ENCODE assay signal across 19 mouse cellular contexts in genomic region chr9:114601096-114601495, GRCm38 (mm10). TPM values are rescaled to one million over a fixed set of nuclear protein-coding genes. Genes with fewer than 3 reads are reported as not detected.
"Had no signal": no experiment of that assay in that cellular context is flagged by ENCODE, and none has a peak within 500 bp of the region (broad histone marks: within the 10 kb centered on the region; RNA-seq: fewer than 3 reads in every experiment).

No protein-coding gene starts in this region.

- ATAC-seq: midbrain, embryonic 16.5 days had no signal

- H3K4me1 ChIP-seq: midbrain, embryonic 12.5 days; neural tube, embryonic 12.5 days had no signal

- H3K9ac ChIP-seq: liver, embryonic 14.5 days; lung, embryonic 14.5 days; midbrain, embryonic 12.5 days; neural tube, embryonic 12.5 days had no signal

- H3K4me2 ChIP-seq: lung, embryonic 14.5 days; midbrain, embryonic 12.5 days; neural tube, embryonic 12.5 days had no signal

- H3K27ac ChIP-seq: liver, embryonic 14.5 days; midbrain, embryonic 10.5 days; midbrain, embryonic 12.5 days; neural tube, embryonic 12.5 days had no signal

- DNase-seq: lung, adult 18-20 months; lung, embryonic 14.5 days; lung, postnatal 10 days; lung, postnatal 4 days; midbrain, embryonic 14.5 days; right cerebral cortex, adult 18-20 months; right cerebral cortex, postnatal 25 days; right cerebral cortex, postnatal 4 days; spleen, adult 18-20 months; thymus, adult 18-20 months; thymus, postnatal 14 days; thymus, postnatal 36 days had no signal

- H3K9me3 ChIP-seq: midbrain, embryonic 10.5 days; midbrain, embryonic 12.5 days; neural tube, embryonic 12.5 days had no signal

- H3K27me3 ChIP-seq: midbrain, embryonic 12.5 days; neural tube, embryonic 12.5 days had no signal

- H3K4me3 ChIP-seq: midbrain, embryonic 10.5 days; midbrain, embryonic 12.5 days; myocyte; neural tube, embryonic 12.5 days had no signal

RNA-seq across cellular contexts. Expression of gene Trim71, which starts 36.9 kb away (rescaled TPM):
- polyA plus RNA-seq: small intestine, adult 2 months had no signal
